Mouse (Mus musculus): ENCODE data around the gene Cd48.
"Not testable (repeated sequence)": the region's sequence is repeated elsewhere in the genome, so short reads cannot be mapped to it uniquely, and the experiment has no call there.

Cd48 gene

DNA sequence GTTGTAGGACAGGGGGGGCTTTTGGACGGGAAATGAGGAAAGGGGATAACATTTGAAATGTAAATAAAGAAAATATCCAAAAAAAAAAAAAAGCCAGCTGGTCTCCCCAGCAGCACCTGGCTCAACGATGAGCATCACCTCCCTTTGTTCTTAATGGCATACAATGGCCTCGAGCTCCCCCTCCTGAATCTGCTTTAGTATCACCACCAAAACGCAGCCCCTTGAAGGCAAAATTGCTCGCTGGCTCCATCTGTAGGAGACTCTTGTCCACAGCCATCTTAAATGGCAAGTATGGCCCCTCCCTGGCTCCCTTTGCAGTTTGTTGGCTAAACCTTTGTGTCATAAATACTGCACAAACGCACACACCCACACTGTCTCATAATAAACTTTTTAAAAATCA lies 17.2 kb downstream of the Cd48 start:
- DNase-seq (ENCODE audit: low spot score) = peak; percentile 24

DNA sequence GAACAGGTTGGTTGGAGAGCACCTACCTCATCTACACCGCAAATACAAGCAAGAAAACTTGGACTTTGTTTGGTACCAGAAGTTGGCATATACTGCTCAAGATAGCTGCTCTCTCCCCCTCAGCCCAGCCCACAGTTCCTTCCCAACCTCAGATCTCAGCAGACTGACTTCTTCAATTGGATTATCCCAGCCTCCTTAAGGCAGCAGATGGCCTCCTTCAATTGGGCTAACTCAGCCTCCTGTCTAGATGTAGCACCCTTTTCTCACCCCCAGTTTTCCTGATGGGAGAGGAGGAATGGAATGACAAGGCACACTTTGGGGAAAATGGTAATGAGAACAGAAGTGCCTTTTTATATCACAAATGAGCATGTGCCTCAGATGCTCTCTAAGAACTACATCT lies 31.9 kb downstream of the Cd48 start:
- DNase-seq (ENCODE audit: low spot score) = not testable (repeated sequence)

DNA sequence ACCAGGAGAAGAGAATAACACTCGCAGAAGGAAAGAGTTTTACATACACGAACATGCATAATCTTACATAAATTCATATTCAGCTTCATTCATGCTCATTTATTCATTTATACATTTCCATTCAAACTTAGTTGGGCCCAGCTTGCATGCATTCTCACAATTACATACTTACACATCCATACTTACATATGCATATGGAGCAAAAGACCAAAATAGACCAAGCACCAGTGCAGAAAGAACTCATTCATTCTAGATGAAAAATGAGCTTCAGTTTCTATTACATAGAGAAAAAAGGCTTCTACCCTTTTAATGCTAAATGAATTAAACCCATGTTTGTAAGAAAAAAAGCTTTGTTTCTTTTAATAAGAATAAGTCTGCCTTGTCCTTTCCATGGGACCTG lies 33.6 kb downstream of the Cd48 start:
- no peak for DNase-seq (ENCODE audit: low spot score)

DNA sequence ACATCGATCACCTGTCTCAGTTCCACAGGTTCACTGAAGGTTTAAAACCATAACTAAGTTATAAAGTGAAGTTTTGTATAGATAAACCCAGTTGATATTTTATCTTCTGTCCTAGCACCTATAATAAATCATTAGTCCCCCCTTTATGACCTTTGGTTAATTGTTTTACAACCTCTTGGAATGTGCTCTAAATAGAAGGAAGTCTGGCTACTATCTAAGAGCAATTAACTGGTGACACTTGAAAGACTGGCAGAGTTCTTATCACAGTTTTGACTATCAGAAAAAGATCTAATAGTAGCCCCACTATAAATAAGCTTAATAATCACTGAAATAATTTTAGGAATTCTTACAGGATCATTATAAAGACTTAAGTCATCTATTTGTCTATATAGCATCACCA lies 34.4 kb downstream of the Cd48 start:
- DNase-seq (ENCODE audit: low spot score) = no peak

DNA sequence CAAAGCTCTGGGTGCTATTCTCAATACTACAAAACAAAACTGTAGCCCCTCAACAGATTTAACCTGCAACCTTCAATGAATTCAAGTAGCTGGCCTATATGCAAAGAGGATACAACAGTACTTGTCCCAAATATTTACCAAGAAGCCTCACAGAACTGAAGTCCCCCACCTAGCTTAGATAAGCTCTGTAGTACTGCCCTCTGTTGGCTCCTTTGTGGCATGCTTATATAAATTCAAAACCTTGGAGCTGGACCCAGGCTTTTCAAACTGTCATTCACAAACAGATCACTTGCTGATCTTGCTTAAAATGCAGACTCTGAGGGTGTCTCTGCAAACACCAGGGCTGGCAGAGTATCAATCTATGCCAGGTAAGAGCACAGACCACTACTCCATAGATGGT lies 49.4 kb downstream of the Cd48 start:
- no peak for DNase-seq (ENCODE audit: low spot score)

DNA sequence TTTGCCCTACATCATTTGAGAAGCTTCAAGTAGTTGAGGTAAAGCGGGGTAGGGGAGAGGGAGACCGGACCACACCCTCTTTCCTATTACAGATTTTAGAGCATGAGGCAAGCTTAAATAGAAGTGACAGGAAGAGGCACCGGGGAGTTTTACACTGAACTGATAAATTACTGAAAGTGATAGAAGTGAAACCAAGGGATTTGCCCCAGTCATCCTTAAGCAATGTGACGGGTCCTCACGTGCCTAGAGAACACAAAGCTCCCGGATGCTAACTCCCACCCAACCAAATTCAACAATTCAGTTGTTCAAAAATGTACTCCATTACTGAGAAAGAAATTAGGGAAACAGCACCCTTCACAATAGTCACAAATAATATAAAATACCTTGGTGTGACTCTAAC lies 53.1 kb downstream of the Cd48 start:
- DNase-seq (ENCODE audit: low spot score) = no peak

DNA sequence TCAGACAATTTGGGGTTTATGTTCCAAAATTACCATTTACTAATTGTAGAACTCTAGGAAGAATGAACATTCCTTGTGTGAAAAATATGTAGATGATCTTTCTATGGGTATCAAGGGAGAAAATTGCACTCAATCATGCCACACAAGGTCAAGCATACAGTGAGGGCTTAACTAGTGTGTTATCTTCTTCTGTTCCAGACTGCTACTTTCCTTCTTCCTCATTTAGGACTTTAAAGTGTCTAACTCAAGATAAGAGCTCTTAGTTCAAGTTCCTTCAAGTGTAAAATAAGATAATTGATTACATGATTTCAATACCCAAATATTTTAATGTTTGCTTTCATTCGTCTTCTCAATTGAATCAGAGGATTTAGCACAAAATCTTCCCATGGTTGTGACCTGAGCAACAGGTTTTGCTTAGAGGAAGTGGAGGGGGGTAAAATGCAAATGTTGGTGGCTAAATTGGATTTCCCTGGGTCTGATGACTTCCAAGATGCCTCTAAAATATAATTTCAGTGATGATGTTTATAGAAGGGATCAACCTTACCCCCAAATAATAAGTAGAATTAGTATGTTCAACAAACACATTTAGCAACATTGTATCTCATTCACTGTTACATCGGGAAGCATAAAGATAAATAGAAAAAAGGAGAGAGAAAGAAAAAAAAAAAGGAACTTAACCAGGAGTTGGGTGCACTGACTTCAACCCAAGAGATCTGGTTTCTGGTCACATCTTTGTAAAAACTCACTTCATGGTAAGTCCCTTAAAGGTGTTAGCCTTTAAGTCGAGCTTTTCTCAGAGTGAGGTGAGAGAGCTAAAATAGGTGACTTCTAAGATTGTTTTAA lies 66.5 kb downstream of the Cd48 start:
- DNase-seq (ENCODE audit: low spot score) = no peak
